ENCODE assay signal across 31 mouse cellular contexts in genomic region chr9:102647010-102647409, GRCm38 (mm10). TPM values are rescaled to one million over a fixed set of nuclear protein-coding genes. Genes with fewer than 3 reads are reported as not detected.
A peak's percentile ranks its signal among the peaks of the same experiment; 100 is the strongest.
DNase-seq lines count a peak whose midpoint lies in the region; ATAC-seq and TF ChIP-seq lines count a peak whose summit lies in the region.
"Had no signal": no experiment of that assay in that cellular context is flagged by ENCODE, and none has a peak within 500 bp of the region (broad histone marks: within the 10 kb centered on the region; RNA-seq: fewer than 3 reads in every experiment).

No protein-coding gene starts in this region.

- H3K9me3 ChIP-seq in embryonic facial prominence, embryonic 15.5 days (replicated peaks) = no peaks in the 10 kb centered on the region
- H3K9me3 ChIP-seq in embryonic facial prominence, embryonic 10.5 days = no peaks in the 10 kb centered on the region
- H3K9me3 ChIP-seq in limb, embryonic 15.5 days = no peaks in the 10 kb centered on the region
- no peaks in the 10 kb centered on the region for H3K9me3 ChIP-seq in limb, embryonic 10.5 days (replicated peaks)
- no peaks in the 10 kb centered on the region for H3K9me3 ChIP-seq in stomach, embryonic 15.5 days
- no peaks in the 10 kb centered on the region for H3K9me3 ChIP-seq in stomach, postnatal 0 days (ENCODE audit: control insufficient read depth, low read length)
- H3K9me3 ChIP-seq: forebrain, embryonic 13.5 days; G1E; heart, embryonic 10.5 days; heart, embryonic 15.5 days; hindbrain, embryonic 10.5 days; hindbrain, embryonic 13.5 days; intestine, embryonic 15.5 days had no signal

- no peak for ATAC-seq in embryonic facial prominence, embryonic 15.5 days (ENCODE audit: insufficient number of reproducible peaks, low FRiP score, low TSS enrichment, low read depth)
- ATAC-seq in limb, embryonic 15.5 days (ENCODE audit: insufficient number of reproducible peaks, low FRiP score, low TSS enrichment, low read depth) = no peak
- ATAC-seq in stomach, embryonic 15.5 days (ENCODE audit: insufficient read depth, low FRiP score, low read depth) = no peak
- no peak for ATAC-seq in stomach, postnatal 0 days (ENCODE audit: low FRiP score, low TSS enrichment)
- ATAC-seq: forebrain, embryonic 13.5 days; forebrain, embryonic 16.5 days; hindbrain, embryonic 16.5 days; intestine, embryonic 15.5 days; Patski had no signal

- TF ChIP-seq EP300 in stomach, postnatal 0 days (optimal IDR thresholded peaks at IDR 0.05) = no peak

- peaks cover 72% of the 10 kb centered on the region for H3K4me1 ChIP-seq in embryonic facial prominence, embryonic 15.5 days
- peaks cover 76% of the 10 kb centered on the region for H3K4me1 ChIP-seq in embryonic facial prominence, embryonic 10.5 days
- H3K4me1 ChIP-seq in limb, embryonic 15.5 days = peaks cover 71% of the 10 kb centered on the region
- H3K4me1 ChIP-seq in limb, embryonic 10.5 days = peaks cover 60% of the 10 kb centered on the region
- H3K4me1 ChIP-seq in stomach, embryonic 15.5 days = peaks cover 41% of the 10 kb centered on the region
- 0 out of 2 replicates have a peak, but pooled peaks cover 6% of the 10 kb centered on the region for H3K4me1 ChIP-seq in stomach, postnatal 0 days (replicated peaks; ENCODE audit: control insufficient read depth, insufficient read depth)

- no peaks in the 10 kb centered on the region for H3K27me3 ChIP-seq in embryonic facial prominence, embryonic 15.5 days
- H3K27me3 ChIP-seq in embryonic facial prominence, embryonic 10.5 days (replicated peaks; ENCODE audit: low read depth, poor library complexity, severe bottlenecking) = no peaks in the 10 kb centered on the region
- no peaks in the 10 kb centered on the region for H3K27me3 ChIP-seq in limb, embryonic 15.5 days
- H3K27me3 ChIP-seq in limb, embryonic 10.5 days (ENCODE audit: low read depth, poor library complexity, severe bottlenecking) = peaks cover 10% of the 10 kb centered on the region; the same call in 1 of the 2 replicates
- H3K27me3 ChIP-seq in stomach, embryonic 15.5 days (replicated peaks) = no peaks in the 10 kb centered on the region
- no peaks in the 10 kb centered on the region for H3K27me3 ChIP-seq in stomach, postnatal 0 days (ENCODE audit: control insufficient read depth, insufficient read depth, low read length)
- H3K27me3 ChIP-seq: forebrain, embryonic 13.5 days; heart, embryonic 15.5 days; hindbrain, embryonic 13.5 days; intestine, embryonic 15.5 days; Patski had no signal

- WGBS in embryonic facial prominence, embryonic 15.5 days = 71% methylated on average over 6 of the region's 6 CpGs
- 88% methylated on average over 6 of the region's 6 CpGs for WGBS in embryonic facial prominence, embryonic 10.5 days
- 68% methylated on average over 6 of the region's 6 CpGs for WGBS in limb, embryonic 15.5 days
- WGBS in limb, embryonic 10.5 days = 93% methylated on average over 6 of the region's 6 CpGs
- WGBS in stomach, embryonic 15.5 days = 74% methylated on average over 6 of the region's 6 CpGs
- WGBS in stomach, postnatal 0 days = 73% methylated on average over 6 of the region's 6 CpGs

- no peak for TF ChIP-seq CTCF in stomach, postnatal 0 days (IDR thresholded peaks at IDR 0.05; ENCODE audit: low read depth)

- no peak for DNase-seq in embryonic facial prominence, embryonic 10.5 days (ENCODE audit: low spot score)
- DNase-seq in limb, embryonic 10.5 days (ENCODE audit: low spot score) = no peak
- DNase-seq in stomach, postnatal 0 days (ENCODE audit: low spot score) = no peak
- no peak for DNase-seq in thymus, postnatal 36 days
- no peak for DNase-seq in cerebellum, adult 9-11 months
- DNase-seq: adrenal gland, postnatal 10 days; adrenal gland, postnatal 36 days; cerebellum, adult 11 months; cerebellum, adult 2 months; cerebellum, postnatal 10 days; cerebellum, postnatal 36 days; embryo, embryonic 11 days; gastrocnemius, postnatal 10 days; gastrocnemius, postnatal 36 days; heart, adult 2 months; heart, postnatal 10 days; heart, postnatal 36 days had no signal

- no peak overlapping the region for H3K9ac ChIP-seq in embryonic facial prominence, embryonic 15.5 days
- H3K9ac ChIP-seq in limb, embryonic 15.5 days = no peak overlapping the region
- H3K9ac ChIP-seq in stomach, embryonic 15.5 days = no peak overlapping the region
- H3K9ac ChIP-seq in stomach, postnatal 0 days (ENCODE audit: low read length) = no peak overlapping the region
- H3K9ac ChIP-seq: forebrain, embryonic 13.5 days; heart, embryonic 15.5 days; hindbrain, embryonic 13.5 days; intestine, embryonic 15.5 days had no signal

- peak overlapping the region; percentile 96; the same call in 1 of the 2 replicates for H3K27ac ChIP-seq in embryonic facial prominence, embryonic 15.5 days (replicated peaks)
- H3K27ac ChIP-seq in embryonic facial prominence, embryonic 10.5 days (replicated peaks) = no peak overlapping the region; the same call in 1 of the 2 replicates
- H3K27ac ChIP-seq in limb, embryonic 15.5 days = peak overlapping the region; percentile 38; the same call in 1 of the 2 replicates
- no peak overlapping the region for H3K27ac ChIP-seq in limb, embryonic 10.5 days
- H3K27ac ChIP-seq in stomach, embryonic 15.5 days = 0 out of 2 replicates have a peak overlapping the region, but pooled peaks have one; percentile 5
- H3K27ac ChIP-seq in stomach, postnatal 0 days (replicated peaks) = no peak overlapping the region
- H3K27ac ChIP-seq: forebrain, embryonic 13.5 days; heart, adult 2 months; heart, embryonic 10.5 days; heart, embryonic 15.5 days; hindbrain, embryonic 13.5 days; intestine, embryonic 15.5 days had no signal

- no peak overlapping the region for H3K4me2 ChIP-seq in embryonic facial prominence, embryonic 15.5 days (replicated peaks)
- no peak overlapping the region for H3K4me2 ChIP-seq in limb, embryonic 15.5 days
- no peak overlapping the region for H3K4me2 ChIP-seq in stomach, embryonic 15.5 days
- H3K4me2 ChIP-seq in stomach, postnatal 0 days (replicated peaks; ENCODE audit: low read depth) = no peak overlapping the region
- H3K4me2 ChIP-seq: forebrain, embryonic 13.5 days; heart, embryonic 15.5 days; hindbrain, embryonic 13.5 days; intestine, embryonic 15.5 days had no signal

- no peaks in the 10 kb centered on the region for H3K36me3 ChIP-seq in embryonic facial prominence, embryonic 15.5 days
- H3K36me3 ChIP-seq in embryonic facial prominence, embryonic 10.5 days (replicated peaks) = no peaks in the 10 kb centered on the region
- H3K36me3 ChIP-seq in limb, embryonic 15.5 days = no peaks in the 10 kb centered on the region
- no peaks in the 10 kb centered on the region for H3K36me3 ChIP-seq in limb, embryonic 10.5 days
- no peaks in the 10 kb centered on the region for H3K36me3 ChIP-seq in stomach, embryonic 15.5 days
- H3K36me3 ChIP-seq in stomach, postnatal 0 days (ENCODE audit: control insufficient read depth, insufficient read depth, low read length) = no peaks in the 10 kb centered on the region
- H3K36me3 ChIP-seq: G1E; heart, embryonic 10.5 days; heart, embryonic 15.5 days; hindbrain, embryonic 10.5 days; hindbrain, embryonic 13.5 days; intestine, embryonic 15.5 days had no signal

- no peak overlapping the region for H3K4me3 ChIP-seq in embryonic facial prominence, embryonic 15.5 days (replicated peaks)
- H3K4me3 ChIP-seq in embryonic facial prominence, embryonic 10.5 days = no peak overlapping the region
- H3K4me3 ChIP-seq in limb, embryonic 15.5 days = no peak overlapping the region
- H3K4me3 ChIP-seq in limb, embryonic 10.5 days = no peak overlapping the region
- H3K4me3 ChIP-seq in stomach, embryonic 15.5 days (replicated peaks) = no peak overlapping the region
- no peak overlapping the region for H3K4me3 ChIP-seq in stomach, postnatal 0 days (ENCODE audit: low read depth, low read length)
- H3K4me3 ChIP-seq: erythroblast, embryonic 14.5 days; forebrain, embryonic 13.5 days; heart, adult 2 months; heart, embryonic 10.5 days; heart, embryonic 15.5 days; hindbrain, embryonic 10.5 days; hindbrain, embryonic 13.5 days; intestine, embryonic 15.5 days had no signal

RNA-seq across cellular contexts. Expression of gene Cep63, which starts 20.7 kb away (rescaled TPM):
- polyA plus RNA-seq in embryonic facial prominence, embryonic 15.5 days (2015; fragmentation: Nextera tagmentation; extraction: Ambion mirVana) = 49.0 and 49.3 TPM in 2 replicates
- 53.4 and 56.2 TPM in 2 replicates for polyA plus RNA-seq in embryonic facial prominence, embryonic 10.5 days (2016; fragmentation: Nextera tagmentation; extraction: Ambion mirVana)
- polyA plus RNA-seq in limb, embryonic 15.5 days (2015; fragmentation: Nextera tagmentation; extraction: Ambion mirVana) = 43.9 and 47.0 TPM in 2 replicates
- 46.5 and 57.1 TPM in 2 replicates for polyA plus RNA-seq in limb, embryonic 10.5 days (2016; fragmentation: Nextera tagmentation; extraction: Ambion mirVana)
- polyA plus RNA-seq in stomach, embryonic 15.5 days (2015; fragmentation: Nextera tagmentation; extraction: Ambion mirVana) = 41.0 and 48.7 TPM in 2 replicates
- polyA plus RNA-seq in stomach, postnatal 0 days (2015; fragmentation: Nextera tagmentation; extraction: Ambion mirVana) = 24.4 and 27.8 TPM in 2 replicates

RNA-seq across cellular contexts. Expression of gene Anapc13, which starts 20.9 kb away (rescaled TPM):
- polyA plus RNA-seq in embryonic facial prominence, embryonic 15.5 days (2015; fragmentation: Nextera tagmentation; extraction: Ambion mirVana) = 182 and 192 TPM in 2 replicates
- 146 and 164 TPM in 2 replicates for polyA plus RNA-seq in embryonic facial prominence, embryonic 10.5 days (2016; fragmentation: Nextera tagmentation; extraction: Ambion mirVana)
- polyA plus RNA-seq in limb, embryonic 15.5 days (2015; fragmentation: Nextera tagmentation; extraction: Ambion mirVana) = 173 and 174 TPM in 2 replicates
- polyA plus RNA-seq in limb, embryonic 10.5 days (2016; fragmentation: Nextera tagmentation; extraction: Ambion mirVana) = 154 and 168 TPM in 2 replicates
- polyA plus RNA-seq in stomach, embryonic 15.5 days (2015; fragmentation: Nextera tagmentation; extraction: Ambion mirVana) = 191 and 196 TPM in 2 replicates
- 172 and 179 TPM in 2 replicates for polyA plus RNA-seq in stomach, postnatal 0 days (2015; fragmentation: Nextera tagmentation; extraction: Ambion mirVana)

Comparison
In these comparisons a context has a peak if more than half of its experiments do, and no peak if none do; other contexts are left out.
1. H3K27ac ChIP-seq: peak in embryonic facial prominence, embryonic 15.5 days (single experiment), limb, embryonic 15.5 days (single experiment) and stomach, embryonic 15.5 days (single experiment); none in embryonic facial prominence, embryonic 10.5 days (single experiment), limb, embryonic 10.5 days (single experiment) and stomach, postnatal 0 days (single experiment).